Mouse (Mus musculus) MEL (cell line): ENCODE results near the gene Abat. TPM values are rescaled to one million over a fixed set of nuclear protein-coding genes. Genes with fewer than 3 reads are reported as not detected.
A peak's percentile ranks its signal among the peaks of the same experiment; 100 is the strongest.

Source experiments
- DNase-seq: peaks from one replicate; pipeline ENCODE4 v3.0.0; 2011; ENCODE audit warnings: low read depth, low spot score
- H3K27ac ChIP-seq: 2 replicates; pipeline ENCODE4 v1.5.1; 2012; ENCODE audit warnings: low read depth, mild to moderate bottlenecking, control low read depth, low read length, moderate library complexity; ENCODE audit not compliant: control insufficient read depth
- H3K27me3 ChIP-seq, 2 experiments: fragments of 150-350 bp in 1 of 2; sonication (generic) in 1 of 2; 2 replicates each; pipeline ENCODE4 v1.6.1; 2012; ENCODE audit warnings: low read length in 2 of 2, mild to moderate bottlenecking in 2 of 2, improper control_type of control experiment in 1 of 2, moderate library complexity in 1 of 2; ENCODE audit not compliant: insufficient read depth in 2 of 2, control insufficient read depth in 1 of 2
- H3K36me3 ChIP-seq, 2 experiments: 2 replicates each; pipeline ENCODE4 v1.6.1; 2012 to 2014; ENCODE audit warnings: low read length in 2 of 2, improper control_type of control experiment in 1 of 2, inconsistent platforms in 1 of 2, mild to moderate bottlenecking in 1 of 2; ENCODE audit not compliant: insufficient read depth in 2 of 2, control insufficient read depth in 1 of 2
- H3K4me1 ChIP-seq, 2 experiments: fragments of 150-350 bp in 1 of 2; sonication (generic) in 1 of 2; 2 replicates each; pipeline ENCODE4 v1.6.1; 2012; ENCODE audit warnings: low read length in 2 of 2, improper control_type of control experiment in 1 of 2, mild to moderate bottlenecking in 1 of 2; ENCODE audit not compliant: insufficient read depth in 2 of 2, control insufficient read depth in 1 of 2
- H3K4me3 ChIP-seq, 2 experiments: fragments of 150-350 bp in 1 of 2; sonication (generic) in 1 of 2; 2 replicates each; pipeline ENCODE4 v1.5.1; 2012; ENCODE audit warnings: low read depth in 2 of 2, low read length in 2 of 2, mild to moderate bottlenecking in 2 of 2, moderate library complexity in 2 of 2, control low read depth in 1 of 2, improper control_type of control experiment in 1 of 2; ENCODE audit not compliant: control insufficient read depth in 1 of 2, insufficient read depth in 1 of 2
- H3K79me2 ChIP-seq: 2 replicates; pipeline ENCODE4 v1.6.1; 2012; ENCODE audit warnings: mild to moderate bottlenecking, low read length, moderate library complexity; ENCODE audit not compliant: control insufficient read depth, poor library complexity, insufficient read depth
- H3K9ac ChIP-seq: 2 replicates; pipeline ENCODE4 v1.6.1; 2012; ENCODE audit warnings: low read depth, mild to moderate bottlenecking, control low read depth, low read length, moderate library complexity; ENCODE audit not compliant: control insufficient read depth, poor library complexity, severe bottlenecking
- H3K9me3 ChIP-seq: fragments of 150-350 bp; sonication (generic); replicated peaks from 2 replicates; pipeline ENCODE4 v1.6.1; 2012; ENCODE audit warnings: mild to moderate bottlenecking, low read length, improper control_type of control experiment, moderate library complexity; ENCODE audit not compliant: insufficient read depth
- CHD2 ChIP-seq: IDR thresholded peaks from 2 replicates; pipeline ENCODE4 v1.6.1; 2011; ENCODE audit warnings: low read length, improper control_type of control experiment
- MAZ ChIP-seq: IDR thresholded peaks from 2 replicates; pipeline ENCODE4 v1.6.1; 2012; ENCODE audit warnings: low read depth, mild to moderate bottlenecking, inconsistent platforms, low read length, improper control_type of control experiment
- polyA plus RNA-seq, 2 experiments: library from polyadenylated mRNA; stranded (reverse) in 1 of 2; unstranded in 1 of 2; fragments of >175 nt in 1 of 2; fragments of >200 nt in 1 of 2; gene quantifications; 2 replicates each; pipeline versions ENCODE4 v1.2.1 to v1.2.4; 2012; ENCODE audit warnings: low replicate concordance in 2 of 2, low read depth in 1 of 2; ENCODE audit not compliant: insufficient read length in 2 of 2, insufficient read depth in 1 of 2, missing spikeins in 1 of 2
- total RNA-seq: library from RNA; depleted of rRNA; stranded (reverse); fragments of 300-350 nt; gene quantifications from 2 replicates; pipeline ENCODE4 v1.2.3, GENCODE M21; 2012; rRNA removed

Abat gene
- total and polyA plus RNA-seq, 3 experiments = 0.27 to 0.77 TPM; not detected in 1

DNA sequence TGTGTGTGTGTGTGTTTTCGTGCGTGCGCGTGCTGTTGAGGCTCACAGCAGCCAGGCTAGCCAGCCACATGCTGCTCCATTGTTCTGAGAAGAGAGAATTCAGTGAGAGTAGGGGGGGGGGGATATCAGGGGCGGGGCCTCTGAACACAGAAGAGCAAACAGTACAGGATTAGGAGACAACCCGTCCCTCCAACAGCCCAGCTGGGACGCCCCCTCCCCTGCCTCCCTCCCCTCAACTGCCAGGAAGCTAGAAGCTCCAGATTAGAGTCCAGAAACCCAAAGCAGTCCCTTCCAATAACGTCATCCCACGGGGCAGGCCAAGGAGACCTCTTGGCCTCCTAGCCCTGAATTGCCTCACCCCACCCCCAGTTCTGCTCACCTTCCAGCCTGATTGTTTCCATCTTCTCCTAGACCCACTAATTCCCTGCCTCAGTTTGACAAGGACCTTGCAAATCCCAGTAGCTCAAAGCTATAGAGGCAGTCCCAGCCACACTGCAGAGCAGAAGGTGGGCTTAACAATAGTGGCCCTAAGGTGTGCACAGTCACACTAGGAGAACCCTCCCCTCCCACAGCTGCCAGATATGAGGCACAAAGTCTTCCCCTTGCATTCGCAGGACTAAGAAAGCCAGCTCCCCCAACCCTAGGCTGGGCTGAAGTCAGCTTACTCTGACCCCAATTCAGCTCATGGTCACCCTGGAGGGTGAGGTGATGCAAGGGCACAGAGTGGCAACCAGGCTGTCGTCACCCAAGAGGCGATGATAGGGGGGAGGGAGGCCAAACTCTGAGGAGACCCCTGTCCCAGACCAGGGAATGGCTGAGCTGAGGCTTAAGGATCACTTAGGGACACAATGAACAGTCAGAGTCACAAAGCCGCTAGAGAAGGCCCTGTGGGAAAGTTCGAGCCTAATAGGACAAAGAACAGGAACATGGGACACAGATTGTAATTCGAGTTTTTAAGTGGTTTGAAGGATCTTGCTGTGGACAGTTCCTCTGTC, 157.1 kb downstream of the Abat start:
- Histone ChIP-seq H3K4me3 (peak overlapping the region in 1 of 2 experiments; percentile 43; a peak in 1 of 4 replicates), H3K27me3 (no peaks in the 10 kb centered on the region), H3K36me3 (peaks cover 0 to 16% of the 10 kb centered on the region in 2 experiments; a peak in 2 of 4 replicates), H3K9ac (no peak overlapping the region), H3K27ac (no peak overlapping the region), H3K4me1 (peaks cover 6 to 33% of the 10 kb centered on the region in 2 experiments), H3K9me3 (no peaks in the 10 kb centered on the region), H3K79me2 (no peaks in the 10 kb centered on the region; the same call in none of the 2 replicates)
- TF ChIP-seq CHD2 = no peak
- 0 out of 2 replicates have a peak, but pooled peaks have one; percentile 10 for TF ChIP-seq MAZ
- DNase-seq = peak; percentile 50

Other genes with a start within 250 kb of the Abat start
- not detected in 2 replicates for gene Tmem114, start 88.3 kb upstream of the Abat start, total RNA-seq
- gene Tmem114, start 88.3 kb upstream of the Abat start, polyA plus RNA-seq = not detected
- 11.7 and 12.0 TPM in 2 replicates for gene Mettl22, start 42.6 kb upstream of the Abat start, total RNA-seq
- 10 to 100 TPM in 1 of 2 experiments, not detected in 1; 19.0 TPM for gene Mettl22, start 42.6 kb upstream of the Abat start, polyA plus RNA-seq
- gene Pmm2, start 124.2 kb downstream of the Abat start, total RNA-seq = 44.5 and 53.4 TPM in 2 replicates
- gene Pmm2, start 124.2 kb downstream of the Abat start, polyA plus RNA-seq = 10 to 100 TPM in 1 of 2 experiments, not detected in 1; 96.0 TPM
- gene Tmem186, start 124.3 kb downstream of the Abat start, total RNA-seq = 18.4 and 22.5 TPM in 2 replicates
- 10 to 100 TPM; 18.9 to 99.9 TPM for gene Tmem186, start 124.3 kb downstream of the Abat start, polyA plus RNA-seq
- 19.5 and 21.4 TPM in 2 replicates for gene Carhsp1, start 158.7 kb downstream of the Abat start, total RNA-seq
- 10 to 100 TPM in 1 of 2 experiments, not detected in 1; 28.0 TPM for gene Carhsp1, start 158.7 kb downstream of the Abat start, polyA plus RNA-seq
- gene Gm5767, start 167.3 kb downstream of the Abat start, total RNA-seq = not detected in 2 replicates
- not detected for gene Gm5767, start 167.3 kb downstream of the Abat start, polyA plus RNA-seq